Mouse (Mus musculus): ENCODE results near the gene Klf15.

DNA sequence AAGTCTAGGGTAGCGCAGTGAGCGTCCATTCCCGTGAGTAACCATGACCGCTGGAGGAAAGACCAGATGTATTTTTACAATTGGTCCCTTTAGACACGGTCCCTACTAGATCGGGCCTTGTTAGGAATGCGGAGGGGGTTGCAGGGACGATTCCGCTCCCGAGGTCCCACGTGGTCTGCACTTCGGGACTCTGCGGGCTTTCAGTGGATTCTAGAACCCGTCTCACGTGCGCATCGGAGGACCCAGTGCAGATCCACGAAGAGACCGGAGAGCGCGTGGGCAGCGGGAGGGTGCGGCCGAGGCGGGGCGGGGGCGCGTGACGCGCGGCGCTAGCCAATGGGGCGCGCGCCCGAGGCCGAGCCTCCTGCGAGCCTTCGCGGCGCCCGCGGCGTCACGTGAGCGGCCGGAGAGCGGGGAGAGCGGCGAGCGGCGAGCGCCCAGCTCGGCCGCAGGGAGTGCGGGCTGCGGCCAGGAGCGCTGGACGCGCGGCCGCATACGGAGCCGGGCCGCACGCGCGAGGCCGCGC, at the start of gene Klf15:
- TF ChIP-seq CTCF (IDR thresholded peaks at IDR 0.05; ENCODE audit: low read depth) (no peak), EP300 (IDR thresholded peaks at IDR 0.05; ENCODE audit: low read depth) (no peak)

Measured in liver, postnatal 0 days (tissue).